Mouse (Mus musculus) olfactory bulb, adult 2 months (tissue): ENCODE results near the gene Slc44a3. TPM values are rescaled to one million over a fixed set of nuclear protein-coding genes. Genes with fewer than 3 reads are reported as not detected.

Experiments
- H3K27ac ChIP-seq: fragments of 200-500 bp; 2 replicates; pipeline ENCODE4 v1.5.1; 2012; ENCODE audit warnings: low read depth, low read length; ENCODE audit not compliant: insufficient read depth
- H3K4me1 ChIP-seq: fragments of 200-500 bp; 2 replicates; pipeline ENCODE4 v1.6.1; 2012; ENCODE audit warnings: low read length; ENCODE audit not compliant: control insufficient read depth, insufficient read depth
- H3K4me3 ChIP-seq: fragments of 200-500 bp; 2 replicates; pipeline ENCODE4 v1.5.1; 2012; ENCODE audit warnings: mild to moderate bottlenecking, low read depth, low read length, moderate library complexity; ENCODE audit not compliant: insufficient read depth
- CTCF ChIP-seq: fragments of 200-500 bp; IDR thresholded peaks from 2 replicates; pipeline ENCODE4 v1.5.1; 2012; ENCODE audit warnings: low read depth, mild to moderate bottlenecking, low read length, moderate library complexity; ENCODE audit not compliant: insufficient read depth
- POLR2A ChIP-seq: fragments of 200-500 bp; IDR thresholded peaks from 2 replicates; pipeline ENCODE4 v1.6.1; 2012; ENCODE audit warnings: mild to moderate bottlenecking, low read depth, low read length, moderate library complexity; ENCODE audit not compliant: insufficient read depth
- WGBS: fragments of 180-500 bp; shearing (Covaris S2); methylation state at CpG from one replicate; pipeline ENCODE4 v1.1.7; 2018; 5-methylcytosine and 5-hydroxymethylcytosine counted together
- polyA plus RNA-seq: library from polyadenylated mRNA; stranded (reverse); fragments of >200 nt; gene quantifications from 2 replicates; pipeline ENCODE4 v1.2.4, GENCODE M21; 2012; ENCODE audit warnings: low replicate concordance; ENCODE audit not compliant: missing spikeins, insufficient read depth, insufficient read length

The Slc44a3 gene
- polyA plus RNA-seq, 1 experiment, result not detected

GRCm38 (mm10) chr3:121517030-121517429 is 15.2 kb downstream of the Slc44a3 start:
- 95% methylated on average over 8 of the region's 8 CpGs for WGBS
- Histone ChIP-seq H3K4me3 (no peak overlapping the region), H3K27ac (no peak overlapping the region), H3K4me1 (peaks cover 4% of the 10 kb centered on the region; the same call in 1 of the 2 replicates)
- TF ChIP-seq CTCF, result no peak
- TF ChIP-seq POLR2A, result no peak

- TF ChIP-seq POLR2A, result no peak
- TF ChIP-seq CTCF, result no peak
- H3K4me3 ChIP-seq, result no peak overlapping the region
- H3K27ac ChIP-seq, result no peak overlapping the region
- WGBS, result 68% methylated on average over 5 of the region's 5 CpGs
- H3K4me1 ChIP-seq, result peaks cover 3% of the 10 kb centered on the region; the same call in 1 of the 2 replicates
Measured at GRCm38 (mm10) chr3:121509141-121509540, 23.1 kb downstream of the Slc44a3 start.

GRCm38 (mm10) chr3:121507678-121508077 is 24.5 kb downstream of the Slc44a3 start:
- no peak overlapping the region for H3K27ac ChIP-seq
- no peak overlapping the region for H3K4me3 ChIP-seq
- TF ChIP-seq CTCF (no peak), POLR2A (no peak)
- peaks cover 3% of the 10 kb centered on the region; the same call in 1 of the 2 replicates for H3K4me1 ChIP-seq
- WGBS, result 97% methylated on average over 14 of the region's 14 CpGs

GRCm38 (mm10) chr3:121506756-121507155 is 25.4 kb downstream of the Slc44a3 start:
- H3K4me3 ChIP-seq, result no peak overlapping the region
- H3K4me1 ChIP-seq, result peaks cover 3% of the 10 kb centered on the region; the same call in 1 of the 2 replicates
- WGBS, result 93% methylated on average over 7 of the region's 7 CpGs
- H3K27ac ChIP-seq, result no peak overlapping the region
- TF ChIP-seq CTCF (no peak), POLR2A (no peak)

GRCm38 (mm10) chr3:121506175-121506574 is 26.0 kb downstream of the Slc44a3 start:
- H3K27ac ChIP-seq, result no peak overlapping the region
- no peak overlapping the region for H3K4me3 ChIP-seq
- TF ChIP-seq CTCF (no peak), POLR2A (no peak)
- WGBS, result 79% methylated on average over 8 of the region's 8 CpGs
- peaks cover 3% of the 10 kb centered on the region; the same call in 1 of the 2 replicates for H3K4me1 ChIP-seq

- H3K27ac ChIP-seq, result no peak overlapping the region
- WGBS, result 89% methylated on average over 8 of the region's 8 CpGs
- TF ChIP-seq CTCF, result no peak
- TF ChIP-seq POLR2A, result no peak
- peaks cover 3% of the 10 kb centered on the region; the same call in 1 of the 2 replicates for H3K4me1 ChIP-seq
- H3K4me3 ChIP-seq, result no peak overlapping the region
Measured at GRCm38 (mm10) chr3:121504927-121505487, 27.2 kb downstream of the Slc44a3 start.

- H3K4me3 ChIP-seq, result no peak overlapping the region
- 97% methylated on average over 5 of the region's 5 CpGs for WGBS
- TF ChIP-seq CTCF (no peak), POLR2A (no peak)
- no peaks in the 10 kb centered on the region for H3K4me1 ChIP-seq
- no peak overlapping the region for H3K27ac ChIP-seq
Measured at GRCm38 (mm10) chr3:121500734-121501133, 31.5 kb downstream of the Slc44a3 start.

- Histone ChIP-seq H3K4me1 (no peaks in the 10 kb centered on the region), H3K4me3 (no peak overlapping the region), H3K27ac (no peak overlapping the region)
- no peak for TF ChIP-seq POLR2A
- peak; percentile 91 for TF ChIP-seq CTCF
- WGBS, result 38% methylated on average over 10 of the region's 10 CpGs
Measured at GRCm38 (mm10) chr3:121500225-121500624, 32.0 kb downstream of the Slc44a3 start.

GRCm38 (mm10) chr3:121493997-121494421 is 38.2 kb downstream of the Slc44a3 start:
- Histone ChIP-seq H3K4me1 (peaks cover 10% of the 10 kb centered on the region), H3K4me3 (no peak overlapping the region), H3K27ac (no peak overlapping the region)
- no peak for TF ChIP-seq CTCF
- TF ChIP-seq POLR2A, result no peak
- WGBS, result 80% methylated on average over 7 of the region's 7 CpGs
